Mouse (Mus musculus): Measurements from ENCODE around the gene Rac2.

DNA sequence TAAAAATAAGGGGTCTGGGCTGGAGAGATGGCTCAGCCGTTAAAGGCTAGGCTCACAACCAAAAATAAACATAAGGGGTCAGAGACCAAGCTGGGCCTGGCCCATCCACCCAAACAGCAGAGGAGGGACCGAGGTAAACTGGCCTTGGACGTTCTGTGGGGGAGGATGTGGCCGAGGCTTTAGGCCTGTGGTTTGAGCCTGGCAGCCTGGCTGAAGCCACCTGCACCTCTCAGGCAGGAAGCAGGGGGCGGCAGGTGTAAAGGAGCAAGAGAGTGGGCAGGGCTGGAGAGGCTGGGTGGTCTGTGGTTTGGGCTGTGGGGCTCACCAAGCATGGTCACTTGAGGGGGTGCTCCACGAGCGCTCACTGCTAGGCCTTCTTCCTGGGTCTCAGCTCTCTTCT, 60.6 kb downstream of the Rac2 start:
- TF ChIP-seq CTCF (IDR thresholded peaks at IDR 0.05; ENCODE audit: low read depth, low read length) (no peak), POLR2A (IDR thresholded peaks at IDR 0.05; ENCODE audit: extremely low read depth, insufficient read depth, low read length) (no peak)
